Mouse (Mus musculus): ENCODE results near the gene Thada.
"Not testable (repeated sequence)": the region's sequence is repeated elsewhere in the genome, so short reads cannot be mapped to it uniquely, and the experiment has no call there.

The Thada gene

GRCm38 (mm10) chr17:84264305-84264704 is 201.7 kb downstream of the Thada start:
- no peak for DNase-seq (ENCODE audit: low read depth, low spot score)

- peak; percentile 49 for DNase-seq (ENCODE audit: low read depth, low spot score)
Observed at GRCm38 (mm10) chr17:84263591-84263990, 202.4 kb downstream of the Thada start.

GRCm38 (mm10) chr17:84262325-84262979 is 203.6 kb downstream of the Thada start:
- no peak for DNase-seq (ENCODE audit: low read depth, low spot score)

GRCm38 (mm10) chr17:84261010-84261409 is 205.0 kb downstream of the Thada start:
- no peak for DNase-seq (ENCODE audit: low read depth, low spot score)

- peak; percentile 42 for DNase-seq (ENCODE audit: low read depth, low spot score)
Observed at GRCm38 (mm10) chr17:84260226-84260625, 205.8 kb downstream of the Thada start.

- peak; percentile 86 for DNase-seq (ENCODE audit: low read depth, low spot score)
Observed at GRCm38 (mm10) chr17:84258638-84259261, 207.3 kb downstream of the Thada start.

- no peak for DNase-seq (ENCODE audit: low read depth, low spot score)
Observed at GRCm38 (mm10) chr17:84257927-84258532, 208.0 kb downstream of the Thada start.

GRCm38 (mm10) chr17:84256278-84256819 is 209.7 kb downstream of the Thada start:
- peak; percentile 29 for DNase-seq (ENCODE audit: low read depth, low spot score)

GRCm38 (mm10) chr17:84255841-84256240 is 210.2 kb downstream of the Thada start:
- peak; percentile 12 for DNase-seq (ENCODE audit: low read depth, low spot score)

- no peak for DNase-seq (ENCODE audit: low read depth, low spot score)
Observed at GRCm38 (mm10) chr17:84251426-84251825, 214.6 kb downstream of the Thada start.

GRCm38 (mm10) chr17:84244182-84244920 is 221.7 kb downstream of the Thada start:
- no peak for DNase-seq (ENCODE audit: low read depth, low spot score)

GRCm38 (mm10) chr17:84243759-84244158 is 222.2 kb downstream of the Thada start:
- DNase-seq (ENCODE audit: low read depth, low spot score): no peak

- DNase-seq (ENCODE audit: low read depth, low spot score): no peak
Observed at GRCm38 (mm10) chr17:84241308-84241957, 224.6 kb downstream of the Thada start.

GRCm38 (mm10) chr17:84239679-84240292 is 226.2 kb downstream of the Thada start:
- no peak for DNase-seq (ENCODE audit: low read depth, low spot score)

GRCm38 (mm10) chr17:84238174-84238573 is 227.8 kb downstream of the Thada start:
- no peak for DNase-seq (ENCODE audit: low read depth, low spot score)

- no peak for DNase-seq (ENCODE audit: low read depth, low spot score)
Observed at GRCm38 (mm10) chr17:84236781-84237557, 229.0 kb downstream of the Thada start.

- no peak for DNase-seq (ENCODE audit: low read depth, low spot score)
Observed at GRCm38 (mm10) chr17:84235399-84235928, 230.5 kb downstream of the Thada start.

GRCm38 (mm10) chr17:84234785-84235184 is 231.2 kb downstream of the Thada start:
- not testable (repeated sequence) for DNase-seq (ENCODE audit: low read depth, low spot score)

GRCm38 (mm10) chr17:84233758-84234157 is 232.2 kb downstream of the Thada start:
- no peak for DNase-seq (ENCODE audit: low read depth, low spot score)

- DNase-seq (ENCODE audit: low read depth, low spot score): no peak
Observed at GRCm38 (mm10) chr17:84231361-84231760, 234.6 kb downstream of the Thada start.
